Mouse (Mus musculus) cerebellum, postnatal 25 days (tissue): Measurements from ENCODE around the gene Psmb11.
A peak's percentile ranks its signal among the peaks of the same experiment; 100 is the strongest.

Experiments used
- DNase-seq, 2 experiments: peaks; one replicate each; pipeline ENCODE4 v3.0.0; 2021; ENCODE audit warnings: mixed read lengths in 2 of 2

The Psmb11 gene

DNA sequence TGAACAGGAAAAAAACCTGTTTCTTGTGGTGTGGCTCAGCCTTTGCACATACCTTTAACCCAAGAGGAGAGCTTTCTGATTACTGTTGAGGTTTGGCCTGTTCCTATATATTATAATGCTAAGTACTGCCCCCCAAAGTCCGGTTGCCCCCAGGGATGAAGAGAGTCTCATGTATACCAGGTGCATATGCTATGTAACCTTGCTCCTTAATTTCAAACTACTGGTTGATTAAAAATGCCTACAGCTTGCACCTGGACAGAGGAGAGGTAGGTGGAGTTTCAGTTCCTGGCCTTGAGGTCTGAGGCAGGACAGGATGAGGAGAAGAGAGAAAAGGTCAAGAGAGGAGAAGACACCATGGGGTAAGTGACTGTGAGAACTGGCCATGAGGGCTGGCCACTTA is at the start of gene Psmb11:
TSS of gene Psmb11 (plus strand) at position 301 of the 400 bp plus-strand sequence.
- no peak for DNase-seq

DNA sequence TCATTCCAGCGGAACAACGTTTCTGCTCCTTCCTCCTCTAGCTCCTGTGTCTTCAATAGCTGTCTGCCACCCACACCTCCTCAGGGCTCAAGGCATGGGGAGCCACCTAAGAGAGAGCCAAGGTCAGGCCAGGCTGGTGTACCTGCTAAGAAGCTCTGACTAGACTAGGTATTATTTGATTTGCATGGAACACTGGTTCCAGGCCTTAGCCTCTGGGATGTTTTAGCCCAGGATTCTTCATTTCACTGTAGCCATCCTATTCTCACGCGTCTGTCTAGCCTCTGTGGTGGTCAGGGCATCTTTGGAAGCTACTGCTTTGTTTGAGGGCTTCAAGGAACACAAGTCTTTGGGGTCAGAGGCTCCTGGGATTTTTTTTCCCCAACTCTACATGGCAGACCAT is 49.1 kb upstream of the Psmb11 start:
- no peak for DNase-seq

DNA sequence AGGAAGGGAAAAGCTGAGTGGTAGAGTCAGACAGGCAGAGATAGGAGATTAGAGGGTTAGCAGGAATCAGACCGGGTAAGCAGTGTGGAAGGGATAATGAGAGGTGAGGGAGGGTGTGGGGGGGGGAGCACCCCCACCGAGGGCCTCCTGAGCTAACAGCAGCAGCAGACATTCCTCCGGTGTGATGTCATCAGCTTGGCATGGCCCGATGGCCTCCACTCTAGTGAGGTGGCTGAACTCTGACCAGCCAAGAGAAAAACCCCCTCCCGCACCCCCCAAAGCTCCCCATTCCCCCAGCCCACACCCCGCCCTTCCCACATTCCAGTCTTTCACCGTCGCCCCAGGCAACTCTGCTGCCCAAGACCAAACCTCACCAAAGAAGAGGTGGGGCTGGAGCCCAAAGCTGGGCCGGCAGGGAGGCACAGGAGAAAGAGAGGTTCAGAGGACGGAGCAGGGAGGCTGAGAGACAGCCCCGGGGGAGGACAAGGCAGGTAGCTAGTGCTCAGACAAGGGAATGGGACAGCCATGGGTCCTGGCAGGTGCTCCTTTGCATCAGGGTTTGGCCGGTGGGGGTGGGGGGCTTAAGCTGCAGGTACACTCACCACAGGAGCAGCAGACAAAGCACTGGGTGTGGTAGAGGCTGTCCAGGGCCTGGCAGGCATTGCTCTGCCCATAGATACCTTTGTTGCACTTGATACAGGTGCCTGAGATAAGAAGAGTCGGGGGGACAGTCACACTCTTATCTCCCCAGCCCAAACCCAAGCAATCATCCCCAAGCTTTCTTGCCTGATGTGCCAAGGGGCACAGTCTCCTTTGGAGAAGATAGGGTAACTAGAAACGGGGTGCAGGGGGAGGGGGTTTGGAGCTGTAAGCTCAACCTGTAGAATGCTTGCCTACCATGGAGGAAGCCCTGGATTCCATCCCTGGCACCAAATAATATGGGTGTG is 48.2 kb upstream of the Psmb11 start:
- DNase-seq: no peak

DNA sequence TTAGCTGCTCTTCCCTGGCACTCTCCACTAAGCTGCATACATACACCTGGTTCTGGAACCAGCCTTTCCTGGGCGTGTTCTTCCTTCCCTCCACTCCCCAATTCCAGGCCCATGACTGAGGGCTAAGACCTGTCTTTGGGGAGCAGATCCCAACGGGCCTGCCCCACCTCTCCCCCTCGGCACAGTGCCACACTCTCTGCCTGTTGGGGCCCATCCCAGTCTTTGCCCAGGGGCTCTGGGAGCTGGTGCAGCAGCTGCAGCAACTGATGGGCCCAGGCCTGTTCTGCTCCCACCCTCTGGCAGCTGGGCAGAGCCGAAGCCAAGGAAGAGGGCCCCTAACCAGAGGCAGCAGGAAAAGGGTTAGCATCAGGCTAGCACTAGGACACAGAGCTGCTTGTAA is 47.0 kb upstream of the Psmb11 start:
- DNase-seq: no peak

DNA sequence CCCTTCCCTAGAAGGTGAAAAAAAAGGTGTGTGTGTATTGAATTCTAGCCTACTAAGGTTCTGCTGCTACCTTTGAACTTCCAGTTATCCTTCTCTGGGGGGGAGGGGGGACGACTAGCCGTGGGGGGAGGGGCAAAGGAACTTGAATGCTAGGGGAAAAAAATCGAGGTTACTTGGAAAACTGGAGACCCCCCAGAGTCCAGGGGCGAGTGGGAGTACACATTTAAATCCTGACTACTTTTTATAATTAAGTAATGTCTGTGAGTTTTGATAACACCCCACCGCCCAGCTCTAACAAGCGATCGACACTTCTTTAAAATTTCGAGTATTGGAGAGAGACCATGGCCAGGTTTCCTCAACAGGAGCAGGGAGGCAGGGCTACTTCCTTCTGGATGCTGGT is 46.2 kb upstream of the Psmb11 start:
- no peak for DNase-seq

DNA sequence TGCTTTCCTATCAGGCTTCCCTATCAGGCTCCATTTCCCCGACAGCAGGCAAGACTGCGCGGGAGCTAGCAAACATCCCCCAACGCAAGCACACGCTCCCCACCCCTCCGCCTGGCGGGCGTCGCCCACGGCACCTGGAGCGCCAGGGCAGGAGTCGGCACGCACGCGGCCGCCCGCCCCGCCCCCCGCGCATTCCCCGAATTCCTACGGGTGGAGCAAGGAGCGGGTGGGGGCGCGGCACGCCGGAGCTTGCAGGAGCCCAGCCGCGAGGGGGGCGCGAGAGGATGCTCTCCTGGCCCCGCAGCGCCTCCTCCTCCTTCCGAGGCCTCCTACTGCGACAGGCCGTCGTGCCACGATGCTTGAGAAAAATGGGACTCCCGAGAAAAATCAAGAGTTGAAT is 45.6 kb upstream of the Psmb11 start:
- DNase-seq: peak; percentile 12 to 27

DNA sequence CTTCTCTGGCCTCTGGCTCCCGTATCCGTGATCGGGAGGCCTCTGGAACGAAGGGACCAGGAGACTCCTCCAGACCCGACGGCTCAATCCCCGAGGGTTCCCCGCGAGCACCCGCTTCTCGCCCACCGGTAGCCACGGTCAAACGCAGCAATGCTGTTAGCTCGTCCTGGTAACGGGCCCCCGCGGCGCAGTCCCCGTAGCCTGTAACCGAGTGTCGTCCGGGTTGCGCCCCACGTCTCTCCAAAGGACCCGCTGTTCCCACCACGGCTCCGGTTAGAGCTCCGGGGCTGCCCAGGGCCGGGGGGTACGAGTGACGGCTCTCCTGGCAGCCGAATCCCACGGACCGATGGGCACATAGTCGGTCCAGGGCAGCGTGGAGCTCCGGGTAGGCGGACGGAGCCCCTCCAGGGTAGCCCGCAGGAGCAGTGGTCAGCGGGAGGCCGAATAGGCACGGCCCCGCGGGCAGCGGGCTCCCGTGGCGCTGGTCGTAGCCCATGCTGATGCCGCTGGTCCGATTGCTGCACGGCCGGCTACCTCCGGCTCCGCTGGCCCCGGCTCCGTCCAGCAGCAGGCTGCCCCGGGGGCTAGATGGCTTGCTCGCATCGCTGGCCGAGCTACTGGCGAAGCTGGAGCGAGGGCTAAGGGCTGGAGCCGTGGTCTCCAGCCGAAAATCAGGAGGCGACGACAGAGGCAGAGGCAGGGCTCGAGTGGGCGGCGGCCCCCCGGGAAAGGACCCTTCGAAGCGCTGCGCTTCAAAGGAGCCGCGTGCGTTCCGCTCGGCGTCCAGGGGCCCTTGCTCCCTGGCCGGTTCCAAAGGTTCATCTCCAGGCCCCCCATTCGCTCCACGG is 44.8 kb upstream of the Psmb11 start:
- peak in 1 of 2 experiments; percentile 18 for DNase-seq

DNA sequence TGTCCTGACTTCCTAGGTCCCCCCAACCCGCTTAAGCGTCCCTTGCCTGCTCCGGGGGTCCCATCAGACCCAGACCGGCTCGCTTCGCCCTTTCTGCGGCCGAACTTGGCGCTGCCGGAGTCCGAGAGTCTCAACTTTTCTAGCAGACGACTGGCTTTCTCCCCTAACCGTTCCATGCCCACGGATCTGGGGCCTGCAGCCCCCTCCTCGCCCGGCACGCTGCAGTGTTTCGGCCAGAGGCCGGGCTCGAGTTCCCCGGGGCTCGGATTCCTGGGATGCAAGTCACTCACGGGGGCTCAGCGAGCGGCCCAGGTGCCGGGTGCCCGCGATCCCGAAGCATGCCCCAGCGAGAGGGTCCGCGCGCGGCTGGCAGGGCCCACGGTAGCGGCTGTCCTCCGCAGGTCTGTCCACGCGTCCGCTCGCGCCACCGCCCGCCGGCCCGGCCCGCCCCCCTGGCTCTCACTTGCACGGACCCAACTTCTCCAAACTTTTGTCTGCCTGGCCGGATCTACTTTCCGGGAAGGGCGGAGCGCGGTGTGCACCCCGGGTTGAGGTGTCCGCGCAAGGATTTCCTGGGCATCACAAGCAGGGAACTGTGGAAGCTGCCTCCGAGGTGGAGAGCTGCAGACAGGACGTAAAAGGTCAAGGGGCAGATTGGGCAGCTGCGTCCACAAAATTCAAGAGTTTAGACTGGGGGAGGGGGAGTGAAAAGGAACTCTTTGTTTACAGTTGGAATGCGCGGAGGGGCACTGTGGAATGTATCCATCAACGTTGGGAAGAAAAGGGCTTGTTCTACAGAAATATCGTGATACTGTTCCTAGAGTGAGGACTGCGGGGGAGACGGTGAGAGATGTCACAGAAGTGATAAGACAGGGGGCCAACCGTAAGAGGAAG is 43.9 kb upstream of the Psmb11 start, which contains the start of gene Ajuba:
TSS of gene Ajuba (minus strand) at position 470 of the 894 bp plus-strand sequence.
- peak; percentile 53 to 68 for DNase-seq

DNA sequence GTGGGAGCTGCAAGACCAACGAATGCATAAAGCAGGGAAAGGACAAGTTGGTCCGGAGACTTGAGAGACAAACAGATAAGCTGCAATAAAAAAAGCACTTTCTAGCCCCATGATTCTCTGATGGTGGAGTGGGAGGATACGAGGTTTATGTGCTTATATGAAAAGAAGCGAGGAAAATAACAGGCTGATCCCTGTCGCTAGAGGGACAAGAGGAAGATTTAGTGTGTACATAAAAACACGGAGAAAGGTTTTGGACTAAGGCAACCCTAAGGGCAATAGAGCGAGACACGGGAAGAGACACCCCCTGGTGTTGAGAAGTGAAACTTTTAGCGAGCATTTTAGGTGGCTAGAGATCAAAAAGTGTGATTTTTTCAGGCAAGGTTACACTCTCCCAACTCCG is 43.2 kb upstream of the Psmb11 start:
- DNase-seq: no peak

DNA sequence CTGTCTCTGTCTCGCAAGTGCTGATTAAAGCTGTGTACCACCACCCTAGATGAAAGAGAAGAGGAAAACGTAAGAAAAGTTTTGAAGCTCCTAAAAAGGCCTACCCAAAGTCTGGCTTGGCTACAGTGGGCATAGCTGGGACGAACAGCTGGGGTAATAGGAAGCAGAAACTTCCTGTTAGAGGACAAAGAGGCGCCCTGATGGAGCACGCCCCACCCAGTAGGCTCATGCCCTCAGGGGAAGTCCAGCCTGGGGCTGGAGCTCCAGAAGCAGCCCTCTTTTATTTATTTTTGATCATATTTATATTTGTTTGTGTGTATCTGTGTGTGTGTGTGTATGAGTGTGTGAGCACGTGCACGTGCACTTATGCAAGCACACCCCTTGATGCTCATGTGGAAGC is 41.6 kb upstream of the Psmb11 start:
- DNase-seq: no peak

DNA sequence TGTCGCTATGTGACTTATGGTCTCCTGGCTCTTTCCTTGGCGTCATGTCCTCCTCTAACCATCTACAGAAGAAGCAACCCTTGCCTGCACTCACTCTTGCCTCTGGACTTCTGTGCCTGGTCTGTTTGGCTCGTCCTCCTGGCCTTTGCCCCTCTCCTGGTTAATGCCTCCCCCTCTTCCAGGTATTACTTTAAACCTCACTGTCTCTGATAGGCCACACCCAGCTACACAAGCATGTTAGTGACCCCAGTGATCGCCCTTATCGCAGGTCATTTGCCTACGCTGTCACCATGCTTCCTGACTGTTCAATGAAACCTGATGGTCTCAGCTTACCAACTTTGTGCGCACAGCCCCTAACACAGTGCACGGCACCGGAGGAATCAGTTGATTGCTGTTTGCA is 38.7 kb upstream of the Psmb11 start:
- DNase-seq: no peak

DNA sequence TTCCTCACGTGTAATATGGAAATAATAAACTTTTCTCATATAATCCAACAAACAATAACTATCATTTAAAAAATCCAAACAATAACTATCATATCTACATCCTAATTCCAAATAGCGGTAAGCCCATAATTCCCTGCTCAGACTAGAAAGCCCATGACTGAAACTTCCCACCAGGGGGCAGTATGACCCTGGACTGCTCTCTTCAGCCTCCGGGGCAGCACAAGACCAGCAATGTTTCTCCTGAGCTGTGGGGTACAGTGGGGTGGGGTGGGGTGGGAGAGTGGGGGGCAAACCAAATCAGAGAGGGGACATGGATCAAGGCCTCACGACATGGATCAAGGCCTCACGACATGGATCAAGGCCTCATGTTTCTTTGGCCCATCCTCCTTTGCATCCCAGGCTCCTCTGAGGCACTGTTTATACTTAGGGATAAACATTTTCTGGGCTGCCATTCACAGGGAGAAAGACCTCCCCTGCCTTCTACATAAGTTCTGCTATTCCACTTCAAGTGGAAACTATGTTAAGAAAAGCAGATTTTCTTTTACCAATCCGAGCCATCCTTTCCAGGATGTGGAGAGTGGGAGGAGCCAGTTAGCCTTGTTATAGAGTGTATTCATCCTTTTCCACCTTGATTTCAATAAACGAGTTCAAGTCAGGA is 37.4 kb upstream of the Psmb11 start:
- DNase-seq: peak; percentile 66 to 79

DNA sequence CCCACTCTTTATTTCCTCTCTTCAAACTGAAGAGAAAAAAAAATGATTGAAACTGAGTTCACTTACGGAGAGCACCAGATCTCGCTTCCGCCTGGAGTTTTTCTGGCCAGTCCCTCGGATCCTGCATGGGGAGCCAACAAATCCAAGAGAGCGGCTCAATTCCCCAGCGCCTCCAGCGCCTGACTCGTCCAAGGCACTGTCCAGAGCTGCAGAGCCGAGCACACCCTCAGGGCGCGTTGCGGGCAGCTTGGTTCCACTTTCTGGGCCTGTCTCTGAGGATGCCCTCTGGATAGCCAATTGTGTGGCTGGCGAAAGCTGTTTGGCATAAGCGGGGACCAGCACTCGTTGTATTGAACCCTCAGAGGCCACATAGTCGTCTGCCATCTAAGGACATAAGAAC is 30.2 kb upstream of the Psmb11 start:
- no peak for DNase-seq

DNA sequence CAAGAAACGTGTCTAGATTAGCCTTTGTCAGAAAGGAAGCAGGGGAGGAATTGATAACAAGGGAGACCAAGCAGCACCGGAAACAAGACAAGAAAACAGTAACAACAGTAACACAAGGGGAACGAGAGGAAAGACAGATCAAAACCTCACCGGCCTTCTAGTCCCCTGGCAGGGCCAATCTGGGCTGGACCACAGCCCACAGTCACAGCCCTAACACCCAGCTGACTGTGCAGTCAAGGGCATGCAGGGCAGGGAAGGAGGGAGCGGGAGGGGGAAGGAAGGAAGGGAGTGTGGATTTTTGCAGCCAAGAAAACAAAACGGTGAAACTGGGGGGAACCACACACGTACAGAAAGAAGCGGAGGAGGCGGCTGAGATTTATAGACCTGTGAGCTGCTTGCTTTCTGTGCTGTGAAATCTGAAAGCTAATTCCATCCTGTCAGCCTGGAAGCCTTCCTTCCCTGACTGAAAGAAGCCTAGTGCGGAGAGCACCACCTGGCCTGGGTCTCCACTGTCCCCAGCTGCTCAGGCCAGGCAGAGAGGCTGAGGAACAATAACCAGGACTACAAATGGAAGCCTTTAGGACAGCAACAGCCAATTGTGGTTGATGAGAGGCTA is 28.8 kb upstream of the Psmb11 start:
- DNase-seq: peak in 1 of 2 experiments; percentile 27

DNA sequence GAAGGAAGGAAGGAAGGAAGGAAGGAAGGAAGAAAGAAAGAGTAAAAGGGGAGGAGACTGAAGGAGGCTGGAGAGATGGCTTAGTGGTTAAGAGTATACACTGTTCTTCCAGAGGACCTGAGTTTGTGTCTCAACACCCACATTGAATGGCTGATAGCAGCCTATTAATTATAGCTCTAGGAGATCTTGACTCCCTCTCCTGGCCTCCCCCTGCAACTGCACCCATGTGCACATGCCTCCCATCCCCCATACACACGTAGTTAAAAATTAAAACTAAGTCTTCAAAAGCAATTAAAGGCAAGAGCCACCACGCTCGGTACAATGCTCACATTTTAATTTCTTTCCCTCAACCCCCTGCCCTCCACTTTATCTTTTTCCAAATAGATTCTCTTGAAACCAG is 27.2 kb upstream of the Psmb11 start:
- no peak for DNase-seq

DNA sequence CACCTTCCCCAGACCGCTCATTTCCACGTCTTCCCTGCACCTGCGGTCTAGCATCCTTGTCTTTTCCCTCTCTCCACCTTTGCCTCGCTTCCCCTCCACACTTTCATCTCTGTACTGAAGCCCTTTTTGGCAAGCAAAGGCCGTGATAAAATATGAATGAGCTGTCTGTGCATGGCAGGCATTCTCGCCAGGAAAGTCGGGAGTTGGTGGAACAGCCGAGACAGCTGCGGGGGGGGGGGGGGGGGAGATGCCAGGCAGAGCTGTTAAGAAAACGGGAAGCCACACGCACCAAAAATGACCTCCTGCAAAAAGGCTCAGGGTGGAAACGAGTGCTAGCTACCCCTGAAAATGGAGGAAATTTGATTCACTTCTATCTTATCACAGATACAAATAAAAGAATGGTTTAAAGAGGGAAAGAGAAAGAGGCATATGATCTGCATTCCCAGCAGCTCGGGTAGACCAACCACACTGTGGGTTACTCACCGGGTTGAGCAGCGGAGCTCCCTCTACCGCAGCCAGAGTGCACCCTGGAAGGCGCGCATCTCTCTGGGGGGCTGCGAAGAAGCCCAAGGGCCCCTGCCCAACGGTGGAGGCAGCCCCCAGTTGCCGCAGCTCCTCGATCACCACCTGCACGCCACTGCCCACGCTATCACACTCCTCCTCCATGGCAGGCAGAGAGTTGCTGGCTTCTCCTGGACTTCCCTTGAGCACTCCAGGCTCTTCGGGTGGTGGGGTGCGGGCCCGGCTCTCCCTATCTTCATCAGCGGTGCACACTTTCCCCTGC is 26.4 kb upstream of the Psmb11 start:
- DNase-seq: no peak

DNA sequence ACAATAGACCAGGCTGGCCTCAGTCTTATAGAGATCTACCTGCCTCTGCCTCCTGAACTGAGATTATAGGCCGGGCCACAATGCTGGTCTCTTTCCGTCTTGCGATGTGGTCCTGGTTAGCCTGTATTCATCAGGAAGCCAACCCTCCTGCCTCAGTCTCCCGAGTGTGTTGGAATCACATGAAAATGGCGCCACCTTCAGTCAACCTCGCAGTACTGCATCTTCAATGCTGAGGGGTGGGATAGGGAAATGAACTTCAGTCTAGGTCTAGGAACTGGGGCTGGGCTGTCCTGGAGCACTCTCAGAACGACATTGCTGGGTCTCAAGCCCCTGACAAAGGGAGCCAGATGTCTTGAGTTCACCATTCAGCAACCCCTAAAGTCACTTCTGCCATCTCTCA is 24.1 kb upstream of the Psmb11 start:
- DNase-seq: no peak

DNA sequence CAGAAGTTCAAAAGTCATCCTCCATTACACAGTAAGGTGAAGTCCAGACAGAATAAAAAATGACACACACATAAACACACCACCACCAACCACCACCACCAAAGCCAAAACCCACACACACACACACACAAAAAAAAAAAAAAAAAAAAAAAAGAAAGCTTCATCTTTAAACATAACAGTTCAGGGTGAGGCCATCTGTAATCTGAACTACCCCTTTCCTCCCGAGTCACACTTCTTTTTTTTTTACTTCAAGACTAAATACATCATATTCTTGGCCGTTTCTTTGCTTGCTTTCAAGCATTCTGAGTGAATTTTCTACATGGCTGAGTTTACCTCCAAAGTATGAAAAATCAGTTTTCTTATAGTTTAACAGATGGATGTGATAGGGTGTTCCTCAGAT is 19.6 kb upstream of the Psmb11 start:
- DNase-seq: no peak

DNA sequence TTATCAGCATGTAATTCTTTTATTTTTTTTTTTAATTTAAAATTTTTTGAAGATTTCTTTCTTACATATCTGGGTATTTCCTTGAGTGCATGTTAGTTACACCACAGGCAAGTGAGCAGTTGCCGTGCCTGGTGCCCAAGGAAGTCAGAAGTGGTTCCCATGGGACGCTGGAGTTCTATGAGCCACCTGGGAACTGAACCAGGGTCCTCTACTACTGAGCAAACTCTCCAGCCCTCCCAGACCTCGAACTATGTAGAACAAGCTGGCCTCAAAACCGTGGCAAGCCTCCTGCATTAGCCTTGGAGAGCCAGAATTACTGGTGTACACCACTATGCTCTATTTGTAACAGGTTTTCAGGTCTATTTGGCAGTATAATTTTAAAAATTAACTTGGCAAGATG is 18.6 kb upstream of the Psmb11 start:
- peak; percentile 34 to 46 for DNase-seq

DNA sequence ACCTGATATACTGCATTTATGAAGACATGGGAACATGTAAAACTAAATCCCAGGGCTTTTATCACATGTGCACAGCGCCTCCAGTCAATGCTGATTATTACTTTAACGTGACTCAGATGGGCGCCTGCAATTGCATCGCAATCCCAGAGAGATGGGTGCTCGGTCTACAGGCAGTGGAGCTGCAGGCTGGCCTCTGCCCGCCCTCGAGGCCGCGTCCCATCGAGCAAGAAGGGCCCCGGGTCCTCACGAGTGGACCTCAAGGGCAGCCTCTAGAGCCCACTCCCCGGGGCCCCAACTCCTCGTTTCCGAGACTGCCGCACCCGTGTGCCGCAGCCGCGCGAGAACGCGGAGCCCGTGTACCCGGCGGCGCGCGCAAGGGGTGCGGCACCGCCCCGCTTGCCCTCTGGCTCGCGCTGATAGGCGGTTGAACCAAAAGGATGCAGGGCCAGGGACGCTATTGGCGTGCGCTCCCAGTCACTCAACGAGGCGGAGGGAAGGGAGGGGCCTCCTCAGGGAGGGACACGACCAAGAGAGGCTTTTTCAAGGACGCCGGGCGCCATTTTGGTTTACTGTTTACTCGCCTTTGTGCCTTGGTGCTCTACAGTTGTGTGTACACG is 18.1 kb upstream of the Psmb11 start:
- DNase-seq: peak; percentile 95 to 98
